Mouse (Mus musculus) stomach, postnatal 0 days (tissue): ENCODE data around the gene Trappc6a.

ENCODE experiments used
- CTCF ChIP-seq: IDR thresholded peaks from 2 replicates; pipeline ENCODE4 v1.5.1; 2016; ENCODE audit warnings: antibody characterized with exemption, low read depth, mild to moderate bottlenecking, moderate library complexity
- EP300 ChIP-seq: optimal IDR thresholded peaks from 2 replicates; pipeline ENCODE3; 2016; ENCODE audit warnings: antibody characterized with exemption

DNA sequence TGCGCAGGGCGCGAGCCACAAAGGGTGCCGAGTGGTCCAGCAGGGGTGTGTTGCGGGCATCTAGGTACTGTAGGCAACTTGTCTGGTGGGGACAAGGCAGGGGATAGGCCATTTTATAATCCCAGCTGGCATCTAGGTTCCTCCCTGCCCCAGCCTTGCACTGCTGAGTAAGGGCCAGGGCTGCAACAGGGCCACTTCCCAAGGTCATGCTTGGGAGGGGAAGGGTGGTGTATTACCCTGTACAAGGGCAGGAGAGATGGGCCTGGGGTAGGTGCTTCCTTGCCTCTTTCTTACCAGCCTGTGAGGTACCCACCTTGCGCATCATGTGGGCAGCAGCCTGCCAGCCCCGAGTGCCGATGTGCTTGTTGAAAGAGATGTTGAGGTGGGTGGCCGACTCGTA is 26.5 kb downstream of the Trappc6a start:
- no peak for TF ChIP-seq CTCF
- no peak for TF ChIP-seq EP300
